7 mouse cellular contexts compared by ENCODE assay signal in the genomic region with DNA sequence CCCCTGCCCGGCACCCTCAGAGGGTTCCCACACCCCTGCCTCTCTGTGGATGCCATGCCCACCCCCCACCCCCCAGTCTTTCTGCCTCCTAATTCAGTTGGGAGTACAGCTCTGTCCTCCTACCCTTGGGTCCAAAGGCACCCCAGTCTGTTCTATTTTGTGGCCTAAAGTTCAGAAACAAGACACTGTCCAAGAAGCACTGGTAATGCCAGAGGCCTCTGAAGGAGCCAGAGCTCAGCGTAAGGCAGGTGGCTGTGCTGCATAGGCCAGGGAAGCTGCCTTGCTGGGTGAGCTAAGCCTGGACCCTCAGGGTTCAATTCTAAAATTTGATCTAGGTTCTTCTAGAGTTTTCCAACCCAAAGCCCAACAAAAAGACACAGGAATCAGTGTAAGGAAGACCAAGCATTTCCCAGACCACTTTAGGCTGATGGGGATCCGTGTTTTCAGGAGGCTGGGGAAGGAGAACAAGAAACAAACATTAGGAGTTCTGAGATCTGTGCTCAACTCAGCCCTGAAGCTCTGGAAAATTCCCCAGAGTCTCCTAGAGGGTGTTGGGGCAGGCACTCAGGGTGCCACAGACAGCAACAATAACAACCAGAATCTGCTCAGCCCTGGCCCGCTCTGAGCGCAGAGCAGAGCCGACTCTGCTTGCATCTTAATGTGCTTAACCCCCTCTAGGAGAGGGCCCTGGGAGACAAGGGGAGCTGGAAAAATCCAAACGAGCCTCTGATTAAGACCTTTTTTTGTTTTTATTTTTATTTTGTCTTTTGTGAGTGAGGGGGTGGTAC.
A peak's percentile ranks its signal among the peaks of the same experiment; 100 is the strongest.
DNase-seq lines count a peak whose midpoint lies in the region; ATAC-seq lines count a peak whose summit lies in the region.

No protein-coding gene starts in this region.

- no peak overlapping the region for H3K4me3 ChIP-seq in forebrain, embryonic 14.5 days (ENCODE audit: low read depth, low read length)
- no peak overlapping the region for H3K4me3 ChIP-seq in stomach, embryonic 15.5 days (replicated peaks)

- H3K4me1 ChIP-seq in forebrain, embryonic 14.5 days (ENCODE audit: control insufficient read depth, insufficient read depth, low read length) = peaks cover 80% of the 10 kb centered on the region
- peaks cover 77% of the 10 kb centered on the region for H3K4me1 ChIP-seq in stomach, embryonic 15.5 days

- H3K9me3 ChIP-seq in forebrain, embryonic 14.5 days (replicated peaks; ENCODE audit: control insufficient read depth, low read length) = no peaks in the 10 kb centered on the region
- H3K9me3 ChIP-seq in stomach, embryonic 15.5 days = no peaks in the 10 kb centered on the region

- H3K9ac ChIP-seq in forebrain, embryonic 14.5 days (ENCODE audit: low read length) = peak overlapping the region; percentile 77
- no peak overlapping the region for H3K9ac ChIP-seq in stomach, embryonic 15.5 days

- 2% methylated on average over 7 of the region's 7 CpGs for WGBS in forebrain, embryonic 14.5 days
- WGBS in stomach, embryonic 15.5 days = 41% methylated on average over 7 of the region's 7 CpGs

- H3K36me3 ChIP-seq in forebrain, embryonic 14.5 days (ENCODE audit: control insufficient read depth, insufficient read depth, low read length) = no peaks in the 10 kb centered on the region
- no peaks in the 10 kb centered on the region for H3K36me3 ChIP-seq in stomach, embryonic 15.5 days

- no peaks in the 10 kb centered on the region for H3K27me3 ChIP-seq in forebrain, embryonic 14.5 days (replicated peaks; ENCODE audit: control insufficient read depth, insufficient read depth, low read length)
- H3K27me3 ChIP-seq in stomach, embryonic 15.5 days (replicated peaks) = no peaks in the 10 kb centered on the region

- DNase-seq in retina, embryonic 14.5 days (ENCODE audit: low spot score) = peak; percentile 26
- DNase-seq in retina, postnatal 1 day = no peak
- peak; percentile 71 for DNase-seq in forebrain, embryonic 14.5 days (ENCODE audit: low spot score)
- DNase-seq in kidney, postnatal 10 days = peak; percentile 51
- DNase-seq in right cerebral cortex, adult 18-20 months = no peak

- peak overlapping the region; percentile 14; the same call in 1 of the 2 replicates for H3K4me2 ChIP-seq in forebrain, embryonic 14.5 days (ENCODE audit: low read length)
- H3K4me2 ChIP-seq in stomach, embryonic 15.5 days = no peak overlapping the region

- H3K27ac ChIP-seq in forebrain, embryonic 14.5 days (ENCODE audit: low read depth, low read length) = peak overlapping the region; percentile 100
- peak overlapping the region; percentile 98 for H3K27ac ChIP-seq in stomach, embryonic 15.5 days

- ATAC-seq in forebrain, embryonic 14.5 days = no peak
- ATAC-seq in stomach, embryonic 15.5 days (ENCODE audit: insufficient read depth, low FRiP score, low read depth) = no peak
- no peak for ATAC-seq in megakaryocyte-erythroid progenitor cell, adult 5-6 weeks (replicated peaks; ENCODE audit: low FRiP score, low TSS enrichment, poor library complexity, severe bottlenecking)

Comparison
In these comparisons a context has a peak if more than half of its experiments do, and no peak if none do; other contexts are left out.
1. DNase-seq: peak in retina, embryonic 14.5 days (single experiment), forebrain, embryonic 14.5 days (single experiment) and kidney, postnatal 10 days (single experiment); none in retina, postnatal 1 day (single experiment) and right cerebral cortex, adult 18-20 months (single experiment).